Mouse (Mus musculus): Measurements from ENCODE around the gene Igsf10. TPM values are rescaled to one million over a fixed set of nuclear protein-coding genes. Genes with fewer than 3 reads are reported as not detected.

Gene Igsf10
- polyA plus RNA-seq, 1 experiment from 2014 or later = 3.3 TPM

DNA sequence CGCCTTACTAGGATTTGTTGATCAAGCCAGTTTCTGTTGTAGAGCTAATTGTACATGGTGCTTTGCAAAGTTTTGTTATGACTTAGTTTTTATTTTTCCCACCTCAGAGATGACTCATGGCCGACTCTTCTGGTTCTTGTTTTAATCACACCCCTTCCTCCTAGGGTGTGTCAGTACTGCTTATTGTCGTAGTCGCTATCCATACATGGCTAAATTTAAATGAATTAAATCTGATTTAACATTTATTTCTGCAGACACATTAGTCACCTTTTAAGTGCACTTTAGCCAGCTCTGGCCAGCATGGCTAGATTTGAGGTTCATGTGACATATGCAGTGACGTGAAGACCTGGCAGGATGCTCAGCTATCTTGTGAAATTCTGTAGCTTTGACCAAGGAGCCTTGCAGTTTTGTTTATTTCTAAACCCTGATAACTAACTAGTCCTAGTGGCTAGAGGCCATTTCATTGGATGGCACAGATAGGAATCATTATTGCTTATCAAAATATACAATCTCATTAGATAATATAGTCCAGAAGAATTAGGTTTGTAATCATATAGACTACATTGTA is 47.5 kb downstream of the Igsf10 start:
- H3K27me3 ChIP-seq (replicated peaks; ENCODE audit: control insufficient read depth, insufficient read depth, low read length) = no peaks in the 10 kb centered on the region
- no peak overlapping the region for H3K9ac ChIP-seq (ENCODE audit: low read depth, low read length)
- 87% methylated on average over 5 of the region's 5 CpGs for WGBS
- H3K27ac ChIP-seq (ENCODE audit: low read depth, low read length) = no peak overlapping the region
- ATAC-seq = no peak
- TF ChIP-seq CTCF (IDR thresholded peaks at IDR 0.05; ENCODE audit: low read depth) = no peak
- no peaks in the 10 kb centered on the region for H3K4me1 ChIP-seq (replicated peaks; ENCODE audit: control insufficient read depth, insufficient read depth, low read length)
- no peak overlapping the region for H3K4me3 ChIP-seq (ENCODE audit: low read depth, low read length)
- no peaks in the 10 kb centered on the region for H3K9me3 ChIP-seq (ENCODE audit: control insufficient read depth)
- no peaks in the 10 kb centered on the region for H3K36me3 ChIP-seq (ENCODE audit: control insufficient read depth, insufficient read depth)
- H3K4me2 ChIP-seq (replicated peaks; ENCODE audit: low read depth) = no peak overlapping the region

DNA sequence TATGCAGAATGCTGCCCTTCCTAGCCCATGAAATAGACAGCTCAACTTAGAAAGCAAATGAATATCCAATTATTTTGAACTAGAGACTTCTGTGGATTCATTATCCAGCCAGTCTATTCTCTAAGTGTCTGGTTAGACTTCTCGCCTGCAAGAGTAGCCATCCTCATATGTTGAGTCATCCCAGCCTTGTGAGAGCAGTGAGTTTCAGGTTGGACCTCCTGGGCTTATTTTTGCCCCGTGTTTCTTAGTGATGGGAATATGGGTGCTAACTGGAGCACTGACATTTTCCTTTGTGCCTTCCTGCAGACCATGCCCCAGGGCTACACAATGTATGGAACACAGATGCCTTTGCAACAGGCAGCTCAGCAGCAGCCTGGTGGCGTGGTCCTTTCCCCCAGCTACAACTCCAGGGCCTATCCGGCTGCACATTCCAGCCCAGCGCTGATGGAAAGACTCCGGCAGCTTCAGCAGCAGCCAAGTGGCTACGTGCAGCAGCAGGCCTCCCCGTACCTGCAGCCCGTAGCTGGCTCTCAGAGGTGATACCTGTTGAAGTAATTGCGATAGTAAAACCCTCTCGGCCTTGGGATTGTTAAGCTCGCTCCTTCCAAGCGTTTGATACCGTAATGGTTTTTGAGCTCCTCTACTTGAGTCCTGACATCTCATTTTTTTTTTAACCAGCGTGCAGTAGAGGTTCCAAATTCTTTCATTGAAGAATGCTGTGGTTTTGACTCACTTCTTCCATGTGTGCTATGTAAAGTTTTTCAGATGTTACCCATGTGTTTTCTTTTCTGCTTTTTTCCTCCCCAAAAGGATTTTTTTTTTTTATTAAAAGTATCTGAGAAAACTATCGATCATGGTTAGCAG is 48.3 kb downstream of the Igsf10 start:
- Histone ChIP-seq H3K9ac (ENCODE audit: low read depth, low read length) (no peak overlapping the region), H3K27ac (ENCODE audit: low read depth, low read length) (no peak overlapping the region), H3K27me3 (replicated peaks; ENCODE audit: control insufficient read depth, insufficient read depth, low read length) (no peaks in the 10 kb centered on the region), H3K9me3 (ENCODE audit: control insufficient read depth) (no peaks in the 10 kb centered on the region), H3K4me3 (ENCODE audit: low read depth, low read length) (no peak overlapping the region), H3K4me1 (replicated peaks; ENCODE audit: control insufficient read depth, insufficient read depth, low read length) (no peaks in the 10 kb centered on the region), H3K36me3 (ENCODE audit: control insufficient read depth, insufficient read depth) (no peaks in the 10 kb centered on the region), H3K4me2 (replicated peaks; ENCODE audit: low read depth) (no peak overlapping the region)
- 87% methylated on average over 16 of the region's 16 CpGs for WGBS
- ATAC-seq = no peak
- no peak for TF ChIP-seq CTCF (IDR thresholded peaks at IDR 0.05; ENCODE audit: low read depth)

DNA sequence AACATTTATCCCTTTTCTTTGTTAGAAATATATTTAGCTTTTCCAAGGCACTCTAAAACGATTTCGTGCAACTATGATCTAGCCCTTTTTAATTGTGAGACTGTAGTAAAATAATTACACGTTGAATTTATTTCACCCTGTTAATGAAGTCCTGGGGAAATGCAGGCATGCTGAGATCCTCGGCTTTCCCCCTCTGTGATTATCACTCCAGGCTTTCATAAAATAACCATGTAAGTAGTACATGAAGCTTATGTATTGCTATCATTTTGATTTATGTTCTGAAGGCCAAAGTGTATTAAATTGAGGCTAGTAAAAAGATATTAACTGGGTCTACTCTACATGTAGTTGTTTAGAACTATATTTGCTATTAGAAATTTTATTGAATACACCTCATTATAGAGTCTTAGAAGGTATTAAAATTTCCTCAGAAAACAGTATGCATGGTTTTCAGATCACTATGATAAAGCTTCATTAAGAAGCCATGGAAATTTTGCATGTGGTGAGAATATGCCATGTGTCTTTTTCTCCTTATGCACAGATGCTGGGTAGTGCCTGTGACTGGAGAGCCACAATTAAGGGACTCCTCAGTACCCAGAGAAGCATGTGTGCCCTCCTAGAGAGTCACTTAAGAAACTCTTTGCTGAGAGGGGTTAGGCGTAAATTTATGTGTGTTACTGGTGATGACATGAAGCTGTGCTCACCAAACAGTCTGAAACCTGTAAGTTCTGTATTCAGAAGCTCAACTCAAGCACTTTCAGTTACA is 50.6 kb downstream of the Igsf10 start:
- Histone ChIP-seq H3K9ac (ENCODE audit: low read depth, low read length) (no peak overlapping the region), H3K36me3 (ENCODE audit: control insufficient read depth, insufficient read depth) (no peaks in the 10 kb centered on the region), H3K4me1 (replicated peaks; ENCODE audit: control insufficient read depth, insufficient read depth, low read length) (no peaks in the 10 kb centered on the region), H3K27me3 (replicated peaks; ENCODE audit: control insufficient read depth, insufficient read depth, low read length) (no peaks in the 10 kb centered on the region), H3K4me2 (replicated peaks; ENCODE audit: low read depth) (no peak overlapping the region), H3K27ac (ENCODE audit: low read depth, low read length) (no peak overlapping the region), H3K4me3 (ENCODE audit: low read depth, low read length) (no peak overlapping the region), H3K9me3 (ENCODE audit: control insufficient read depth) (no peaks in the 10 kb centered on the region)
- 85% methylated on average over 5 of the region's 5 CpGs for WGBS
- no peak for ATAC-seq
- no peak for TF ChIP-seq CTCF (IDR thresholded peaks at IDR 0.05; ENCODE audit: low read depth)

DNA sequence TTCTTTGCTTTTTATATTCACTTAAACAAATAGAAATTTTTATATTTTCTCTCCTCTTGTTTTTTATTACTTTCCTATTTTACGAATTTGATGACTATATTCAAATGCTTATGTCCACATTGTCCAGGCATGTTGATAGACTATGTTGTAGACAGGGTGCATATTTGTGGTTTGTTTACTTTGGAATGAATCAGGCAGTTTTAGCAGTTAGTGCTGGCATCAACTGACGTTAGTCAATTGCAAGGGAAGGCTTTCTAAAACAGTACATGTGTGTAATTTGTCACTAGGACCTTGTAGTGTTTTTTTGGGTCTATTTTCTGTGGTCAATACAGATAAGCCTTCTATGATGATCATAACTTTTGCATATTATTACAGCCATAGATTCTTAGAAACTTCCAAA is 53.6 kb downstream of the Igsf10 start:
- ATAC-seq = no peak
- 48% methylated on average over 2 of the region's 2 CpGs for WGBS
- TF ChIP-seq CTCF (IDR thresholded peaks at IDR 0.05; ENCODE audit: low read depth) = no peak

DNA sequence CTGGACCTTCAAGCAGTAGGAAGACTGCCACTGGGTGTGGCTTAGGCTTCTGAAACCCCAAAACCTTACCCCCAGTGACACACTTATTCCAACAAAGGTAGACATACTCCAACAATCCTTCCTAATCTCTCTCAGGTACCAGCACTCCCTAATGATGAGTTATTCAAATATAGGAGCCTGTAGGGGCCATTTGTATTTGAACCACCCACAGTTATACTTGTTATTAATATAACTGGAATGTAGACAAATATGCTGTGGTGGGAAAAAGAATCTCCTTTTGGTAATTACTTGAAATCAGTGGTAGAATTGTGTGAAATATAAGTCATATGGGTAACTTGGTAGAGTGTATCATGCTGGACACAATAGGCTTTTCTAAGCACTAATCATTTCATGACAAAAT is 65.6 kb downstream of the Igsf10 start:
- no peak for TF ChIP-seq CTCF (IDR thresholded peaks at IDR 0.05; ENCODE audit: low read depth)
- Histone ChIP-seq H3K4me2 (replicated peaks; ENCODE audit: low read depth) (no peak overlapping the region), H3K36me3 (ENCODE audit: control insufficient read depth, insufficient read depth) (no peaks in the 10 kb centered on the region), H3K27me3 (replicated peaks; ENCODE audit: control insufficient read depth, insufficient read depth, low read length) (no peaks in the 10 kb centered on the region), H3K27ac (ENCODE audit: low read depth, low read length) (no peak overlapping the region), H3K9me3 (ENCODE audit: control insufficient read depth) (no peaks in the 10 kb centered on the region), H3K4me3 (ENCODE audit: low read depth, low read length) (no peak overlapping the region), H3K9ac (ENCODE audit: low read depth, low read length) (no peak overlapping the region), H3K4me1 (replicated peaks; ENCODE audit: control insufficient read depth, insufficient read depth, low read length) (no peaks in the 10 kb centered on the region)
- no peak for ATAC-seq

More for the DNA sequence above, 53.6 kb downstream of the Igsf10 start:
- no peak overlapping the region for H3K27ac ChIP-seq (ENCODE audit: low read depth, low read length)
- no peaks in the 10 kb centered on the region for H3K36me3 ChIP-seq (ENCODE audit: control insufficient read depth, insufficient read depth)
- H3K9ac ChIP-seq (ENCODE audit: low read depth, low read length) = no peak overlapping the region
- H3K27me3 ChIP-seq (replicated peaks; ENCODE audit: control insufficient read depth, insufficient read depth, low read length) = no peaks in the 10 kb centered on the region
- H3K4me1 ChIP-seq (replicated peaks; ENCODE audit: control insufficient read depth, insufficient read depth, low read length) = no peaks in the 10 kb centered on the region
- no peak overlapping the region for H3K4me2 ChIP-seq (replicated peaks; ENCODE audit: low read depth)
- no peak overlapping the region for H3K4me3 ChIP-seq (ENCODE audit: low read depth, low read length)
- H3K9me3 ChIP-seq (ENCODE audit: control insufficient read depth) = no peaks in the 10 kb centered on the region

DNA sequence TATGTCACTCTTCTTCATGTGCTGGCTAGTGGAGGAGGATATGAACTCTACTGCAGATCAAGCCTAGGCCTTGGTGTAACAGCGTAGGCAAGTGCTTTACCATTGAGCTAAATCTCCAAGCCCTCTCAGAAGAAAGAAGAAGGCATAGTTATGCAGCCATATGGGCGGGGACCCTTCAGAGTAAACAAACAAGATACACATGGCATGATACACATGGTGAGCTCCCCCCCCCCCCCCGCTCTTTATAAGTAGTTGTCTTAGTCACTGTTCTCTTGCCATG is 66.0 kb downstream of the Igsf10 start:
- WGBS = 91% methylated on average over 3 of the region's 3 CpGs
- H3K36me3 ChIP-seq (ENCODE audit: control insufficient read depth, insufficient read depth) = no peaks in the 10 kb centered on the region
- no peaks in the 10 kb centered on the region for H3K27me3 ChIP-seq (replicated peaks; ENCODE audit: control insufficient read depth, insufficient read depth, low read length)
- H3K4me2 ChIP-seq (replicated peaks; ENCODE audit: low read depth) = no peak overlapping the region
- no peak for TF ChIP-seq CTCF (IDR thresholded peaks at IDR 0.05; ENCODE audit: low read depth)
- H3K9me3 ChIP-seq (ENCODE audit: control insufficient read depth) = no peaks in the 10 kb centered on the region
- no peak overlapping the region for H3K4me3 ChIP-seq (ENCODE audit: low read depth, low read length)
- H3K4me1 ChIP-seq (replicated peaks; ENCODE audit: control insufficient read depth, insufficient read depth, low read length) = no peaks in the 10 kb centered on the region
- ATAC-seq = no peak
- no peak overlapping the region for H3K27ac ChIP-seq (ENCODE audit: low read depth, low read length)
- no peak overlapping the region for H3K9ac ChIP-seq (ENCODE audit: low read depth, low read length)

Measured in intestine, postnatal 0 days (tissue).